Mouse (Mus musculus) embryonic facial prominence, embryonic 14.5 days (tissue): Measurements from ENCODE around the gene Cox15. TPM values are rescaled to one million over a fixed set of nuclear protein-coding genes. Genes with fewer than 3 reads are reported as not detected.

Experiments used
- ATAC-seq: fragments of 200-750 bp; cut with Nextera tagmentation; 2 replicates; pipeline ENCODE4 v1.8.0; 2017; ENCODE audit warnings: low read depth, moderate number of reproducible peaks, moderate TSS enrichment
- DNase-seq: peaks from one replicate; pipeline ENCODE4 v3.0.0-alpha.2; 2015; ENCODE audit warnings: low spot score
- H3K27ac ChIP-seq: fragments of 300-500 bp; sonication (generic); replicated peaks from 2 replicates; pipeline ENCODE4 v1.5.1; 2014; ENCODE audit warnings: low read depth, mild to moderate bottlenecking, low read length, moderate library complexity
- H3K27me3 ChIP-seq: fragments of 300-500 bp; sonication (generic); replicated peaks from 2 replicates; pipeline ENCODE4 v1.6.1; 2014; ENCODE audit warnings: low read length; ENCODE audit not compliant: control insufficient read depth, insufficient read depth
- H3K36me3 ChIP-seq: fragments of 300-500 bp; sonication (generic); 2 replicates; pipeline ENCODE4 v1.6.1; 2014; ENCODE audit warnings: low read length, mixed read lengths; ENCODE audit not compliant: control insufficient read depth, insufficient read depth
- H3K4me1 ChIP-seq: fragments of 300-500 bp; sonication (generic); 2 replicates; pipeline ENCODE4 v1.6.1; 2014; ENCODE audit warnings: antibody characterized with exemption, low read length; ENCODE audit not compliant: control insufficient read depth, insufficient read depth
- H3K4me2 ChIP-seq: fragments of 300-500 bp; sonication (generic); 2 replicates; pipeline ENCODE4 v1.6.1; 2014; ENCODE audit warnings: low read depth, mild to moderate bottlenecking, low read length, moderate library complexity, mixed read lengths
- H3K4me3 ChIP-seq: fragments of 300-500 bp; sonication (generic); 2 replicates; pipeline ENCODE4 v1.5.1; 2014; ENCODE audit warnings: low read depth, mild to moderate bottlenecking, low read length
- H3K9ac ChIP-seq: fragments of 300-500 bp; sonication (generic); 2 replicates; pipeline ENCODE4 v1.6.1; 2014; ENCODE audit warnings: low read depth, mild to moderate bottlenecking, low read length, moderate library complexity, mixed read lengths
- H3K9me3 ChIP-seq: fragments of 300-500 bp; sonication (generic); 2 replicates; pipeline ENCODE4 v1.6.1; 2016; ENCODE audit warnings: low read length; ENCODE audit not compliant: control insufficient read depth
- WGBS: fragments of 180-500 bp; shearing (Covaris S2); extraction: QIAGEN DNeasy Blood & Tissue Kit; methylation state at CpG from one replicate; pipeline ENCODE4 v1.1.7; 2014; 5-methylcytosine and 5-hydroxymethylcytosine counted together
- polyA plus RNA-seq: library from polyadenylated mRNA; unstranded; fragments of >200 nt; fragmentation: Nextera tagmentation; extraction: Ambion mirVana; gene quantifications from 2 replicates; pipeline ENCODE4 v1.2.1, GENCODE M21; 2014

The Cox15 gene
- polyA plus RNA-seq, 1 experiment from 2014 or later = 7.0 TPM

DNA sequence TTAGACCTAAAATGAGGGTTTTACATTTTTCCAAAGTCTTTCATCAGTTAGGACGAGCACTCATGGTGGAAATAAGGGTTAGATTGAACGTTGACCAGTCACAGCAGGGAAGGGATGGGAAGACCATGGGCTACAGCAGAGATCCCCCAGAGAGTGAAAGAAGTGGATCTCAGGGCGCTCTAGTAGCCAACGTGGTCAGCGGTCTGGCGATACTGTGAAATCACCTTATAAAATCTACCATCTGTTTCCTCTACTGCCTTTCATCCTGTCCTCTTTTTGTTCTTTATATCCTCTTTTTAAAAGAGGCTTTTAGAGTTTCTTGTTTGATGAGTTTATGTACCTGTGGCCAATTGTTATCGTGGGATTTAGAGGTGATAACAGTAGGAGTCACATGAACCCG lies 32.0 kb upstream of the Cox15 start:
- no peaks in the 10 kb centered on the region for H3K9me3 ChIP-seq
- H3K9ac ChIP-seq = no peak overlapping the region
- H3K4me1 ChIP-seq = no peaks in the 10 kb centered on the region
- DNase-seq (no peak), ATAC-seq (no peak)
- no peak overlapping the region for H3K4me3 ChIP-seq
- no peaks in the 10 kb centered on the region for H3K27me3 ChIP-seq
- no peak overlapping the region for H3K4me2 ChIP-seq
- WGBS = 77% methylated on average over 8 of the region's 8 CpGs
- H3K27ac ChIP-seq = no peak overlapping the region
- no peaks in the 10 kb centered on the region for H3K36me3 ChIP-seq

DNA sequence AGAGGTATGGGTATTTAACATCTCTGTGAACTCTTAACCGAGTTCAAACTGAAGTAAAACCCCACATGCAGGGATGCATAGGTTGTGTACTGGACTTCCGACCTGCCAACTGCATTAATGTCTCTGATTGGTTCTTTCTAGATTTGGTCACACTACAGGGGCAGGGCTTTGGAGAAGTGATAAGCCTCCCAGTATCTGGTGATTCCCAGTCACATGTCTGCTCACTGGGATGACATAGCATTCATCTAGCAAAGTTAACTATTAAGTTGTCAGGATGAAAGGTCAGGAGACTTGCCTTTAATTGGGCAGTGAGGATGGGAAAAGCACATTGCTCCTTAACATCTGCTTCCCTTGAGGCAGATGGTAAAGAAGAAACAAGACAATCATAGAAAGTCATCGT lies 29.2 kb upstream of the Cox15 start, which contains the start of gene Abcc2:
Gene Abcc2 (plus strand): TSS at position 213 of the 400 bp plus-strand sequence.
- no peaks in the 10 kb centered on the region for H3K36me3 ChIP-seq

DNA sequence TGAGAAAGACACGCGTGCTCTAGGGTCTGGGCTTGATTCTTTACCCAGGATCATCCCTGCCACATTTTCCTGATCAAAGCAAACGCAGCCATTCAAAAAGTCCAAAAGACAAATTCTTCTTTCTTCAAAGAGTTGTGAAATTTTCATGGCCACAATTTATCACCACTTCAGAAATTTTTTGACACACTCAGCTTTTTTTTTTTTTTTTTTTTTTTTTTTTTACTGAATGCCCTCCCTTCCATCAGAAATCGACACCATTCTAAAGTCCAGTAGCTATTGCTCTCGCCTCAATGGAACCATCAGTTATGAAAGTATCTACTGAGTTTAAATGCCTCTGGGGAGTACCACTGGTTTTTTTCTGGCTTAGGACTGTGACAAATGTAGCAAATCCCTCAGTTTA lies 27.6 kb upstream of the Cox15 start:
- no peaks in the 10 kb centered on the region for H3K36me3 ChIP-seq
- H3K9ac ChIP-seq = no peak overlapping the region
- DNase-seq (no peak), ATAC-seq (no peak)
- H3K9me3 ChIP-seq = no peaks in the 10 kb centered on the region
- H3K4me2 ChIP-seq = no peak overlapping the region
- H3K27me3 ChIP-seq = no peaks in the 10 kb centered on the region
- WGBS = 61% methylated on average over 5 of the region's 5 CpGs
- H3K27ac ChIP-seq = no peak overlapping the region
- H3K4me3 ChIP-seq = no peak overlapping the region
- H3K4me1 ChIP-seq = no peaks in the 10 kb centered on the region

More for the DNA sequence above, 29.2 kb upstream of the Cox15 start, which contains the start of gene Abcc2:
- whole genome bisulfite sequencing = 71% methylated on average over 3 of the region's 3 CpGs
- Histone ChIP-seq H3K27me3 (no peaks in the 10 kb centered on the region), H3K4me2 (no peak within 1 kb of the TSS), H3K27ac (no peak within 1 kb of the TSS), H3K4me3 (no peak within 1 kb of the TSS), H3K9me3 (no peaks in the 10 kb centered on the region), H3K9ac (no peak within 1 kb of the TSS), H3K4me1 (no peaks in the 10 kb centered on the region)
- ATAC-seq (no peak), DNase-seq (no peak)

DNA sequence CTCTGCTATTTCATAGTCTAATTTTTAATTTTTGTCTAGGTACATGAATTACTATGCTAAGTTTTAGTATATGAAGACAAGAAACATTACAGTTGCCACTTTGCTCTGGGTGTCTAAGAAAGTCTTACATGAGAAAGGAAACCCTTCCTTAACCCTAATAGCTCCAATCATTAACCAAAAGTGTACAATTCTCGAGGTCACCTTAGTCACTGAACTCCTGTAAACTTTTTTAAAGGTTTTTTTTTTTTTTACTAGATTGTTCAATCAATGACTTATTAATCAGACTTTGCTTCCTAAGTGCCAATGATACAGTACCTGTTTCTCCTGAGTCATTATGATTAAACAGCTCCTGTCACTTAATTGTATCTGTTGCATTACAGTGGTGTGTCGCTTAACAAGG lies 24.5 kb upstream of the Cox15 start:
- Histone ChIP-seq H3K27ac (no peak overlapping the region), H3K4me2 (no peak overlapping the region), H3K9ac (no peak overlapping the region), H3K9me3 (no peaks in the 10 kb centered on the region), H3K36me3 (no peaks in the 10 kb centered on the region), H3K4me1 (no peaks in the 10 kb centered on the region), H3K27me3 (no peaks in the 10 kb centered on the region), H3K4me3 (no peak overlapping the region)
- 68% methylated on average over 2 of the region's 2 CpGs for WGBS
- DNase-seq (no peak), ATAC-seq (no peak)

DNA sequence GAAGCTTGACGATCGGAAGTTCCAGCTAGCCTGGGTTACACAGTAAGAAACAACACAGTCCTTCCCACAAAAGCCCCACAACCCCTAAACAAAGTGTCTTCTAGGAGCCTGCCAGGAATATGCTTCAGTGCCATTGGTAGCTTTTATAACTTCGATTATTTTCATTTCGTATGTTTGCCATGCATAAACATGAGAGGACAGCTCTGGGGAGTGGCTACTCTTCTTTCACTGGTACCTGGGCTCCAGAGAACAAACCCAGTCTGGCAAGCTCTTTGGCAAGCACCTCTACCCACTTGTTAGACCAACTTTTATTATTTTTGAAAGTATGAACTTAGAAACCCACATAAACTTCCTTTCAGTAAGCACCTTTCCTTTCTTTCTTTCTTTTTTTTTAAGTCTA lies 23.8 kb upstream of the Cox15 start:
- no peak overlapping the region for H3K4me2 ChIP-seq
- no peaks in the 10 kb centered on the region for H3K9me3 ChIP-seq
- no peaks in the 10 kb centered on the region for H3K27me3 ChIP-seq
- DNase-seq (no peak), ATAC-seq (no peak)
- H3K4me1 ChIP-seq = no peaks in the 10 kb centered on the region
- WGBS = 74% methylated on average over 4 of the region's 4 CpGs
- H3K9ac ChIP-seq = no peak overlapping the region
- no peaks in the 10 kb centered on the region for H3K36me3 ChIP-seq
- H3K4me3 ChIP-seq = no peak overlapping the region
- H3K27ac ChIP-seq = no peak overlapping the region

DNA sequence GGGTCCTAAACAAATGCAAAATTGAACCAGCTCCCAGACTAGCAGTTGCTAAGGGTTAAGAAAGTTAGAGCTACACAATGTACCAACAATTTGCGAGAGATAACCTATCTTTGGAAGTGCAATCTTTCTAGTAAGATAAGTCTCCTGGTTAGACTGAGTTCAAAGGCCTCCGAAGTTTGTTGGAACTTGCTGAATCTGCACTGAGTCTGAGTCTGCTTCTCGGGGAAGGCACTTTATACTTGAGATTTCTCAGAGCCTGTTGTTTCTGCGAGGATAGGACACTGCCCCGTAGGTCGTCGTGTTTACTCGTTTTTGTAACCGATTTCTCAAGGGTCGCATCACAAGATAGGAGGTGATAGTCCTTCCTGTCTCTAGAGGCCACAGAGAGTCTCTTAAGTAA lies 22.6 kb upstream of the Cox15 start:
- no peak overlapping the region for H3K4me3 ChIP-seq
- H3K9ac ChIP-seq = no peak overlapping the region
- no peaks in the 10 kb centered on the region for H3K9me3 ChIP-seq
- no peaks in the 10 kb centered on the region for H3K4me1 ChIP-seq
- DNase-seq (no peak), ATAC-seq (no peak)
- WGBS = 72% methylated on average over 10 of the region's 10 CpGs
- no peak overlapping the region for H3K27ac ChIP-seq
- H3K27me3 ChIP-seq = no peaks in the 10 kb centered on the region
- no peaks in the 10 kb centered on the region for H3K36me3 ChIP-seq
- no peak overlapping the region for H3K4me2 ChIP-seq

DNA sequence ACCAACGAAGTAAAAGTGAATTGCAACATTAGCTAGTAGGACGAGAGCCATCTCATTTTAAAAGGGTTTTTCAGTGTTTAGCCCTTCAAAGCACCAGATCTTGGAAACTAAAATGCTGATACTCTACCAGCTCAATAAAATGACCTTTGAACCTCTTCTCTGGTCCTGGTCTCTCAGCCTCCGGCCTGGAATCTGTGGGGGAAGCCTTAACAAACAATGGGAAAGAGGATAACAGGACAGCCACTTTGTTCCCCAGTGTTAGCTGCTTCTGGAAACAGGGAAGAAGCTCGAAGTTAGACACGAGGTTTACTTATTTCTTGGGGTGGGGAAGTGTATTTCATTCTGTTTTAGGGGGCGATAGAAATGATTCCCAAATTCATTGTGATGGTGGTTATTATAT lies 19.5 kb upstream of the Cox15 start:
- no peak overlapping the region for H3K27ac ChIP-seq
- H3K36me3 ChIP-seq = peaks cover 3% of the 10 kb centered on the region; the same call in 1 of the 2 replicates
- H3K9me3 ChIP-seq = no peaks in the 10 kb centered on the region
- ATAC-seq = no peak
- 71% methylated on average over 6 of the region's 6 CpGs for WGBS
- DNase-seq = no peak
- H3K27me3 ChIP-seq = no peaks in the 10 kb centered on the region
- no peaks in the 10 kb centered on the region for H3K4me1 ChIP-seq
- H3K4me2 ChIP-seq = no peak overlapping the region
- H3K4me3 ChIP-seq = no peak overlapping the region
- H3K9ac ChIP-seq = no peak overlapping the region

DNA sequence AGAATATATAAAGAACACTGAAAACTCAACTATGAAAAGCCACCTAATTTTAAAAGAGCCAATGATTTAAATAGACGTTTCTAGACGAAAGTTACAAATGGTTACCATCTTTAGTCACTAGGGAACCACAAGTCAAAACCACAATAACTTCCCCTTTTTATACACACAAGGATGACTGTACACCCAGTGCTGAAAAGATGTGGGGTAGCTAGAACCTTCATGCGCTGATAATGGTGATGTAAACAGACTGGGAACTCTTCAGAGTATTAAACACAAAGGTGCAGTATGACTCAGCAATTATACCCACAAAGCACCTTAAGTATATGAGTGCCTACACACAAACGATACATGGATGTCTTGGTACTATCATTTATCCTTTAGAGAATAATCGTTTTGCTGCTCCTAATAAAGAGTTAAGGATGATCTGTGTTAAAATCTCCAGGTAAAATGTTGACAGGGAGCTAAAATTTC lies 18.7 kb upstream of the Cox15 start:
- no peaks in the 10 kb centered on the region for H3K9me3 ChIP-seq
- DNase-seq (peak; percentile 3), ATAC-seq (no peak)
- no peak overlapping the region for H3K27ac ChIP-seq
- no peaks in the 10 kb centered on the region for H3K27me3 ChIP-seq
- H3K4me2 ChIP-seq = no peak overlapping the region
- no peak overlapping the region for H3K4me3 ChIP-seq
- H3K4me1 ChIP-seq = no peaks in the 10 kb centered on the region
- no peak overlapping the region for H3K9ac ChIP-seq
- 84% methylated on average over 5 of the region's 5 CpGs for WGBS
- peaks cover 3% of the 10 kb centered on the region; the same call in 1 of the 2 replicates for H3K36me3 ChIP-seq

DNA sequence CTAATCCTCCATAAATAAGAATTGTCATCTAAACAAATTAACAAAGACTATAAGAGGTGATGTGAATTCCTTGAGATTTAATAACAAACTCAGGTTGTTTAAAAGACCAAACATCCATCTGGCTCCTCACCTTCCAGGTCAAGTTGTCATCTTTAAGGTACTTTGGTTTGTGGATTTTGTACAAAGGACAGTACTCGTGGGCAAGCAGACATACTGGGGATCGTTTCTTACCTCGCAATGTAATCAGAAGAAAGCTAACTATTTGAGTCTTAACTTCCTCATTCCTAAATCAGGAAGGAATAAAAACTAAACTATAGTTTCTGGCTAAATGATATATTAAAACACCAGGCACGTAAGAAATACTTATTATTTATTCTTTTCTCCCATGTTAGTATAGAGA lies 17.8 kb upstream of the Cox15 start:
- Histone ChIP-seq H3K4me3 (no peak overlapping the region), H3K36me3 (peaks cover 3% of the 10 kb centered on the region; the same call in 1 of the 2 replicates), H3K4me1 (no peaks in the 10 kb centered on the region), H3K27ac (no peak overlapping the region), H3K9ac (no peak overlapping the region), H3K4me2 (no peak overlapping the region), H3K27me3 (no peaks in the 10 kb centered on the region), H3K9me3 (no peaks in the 10 kb centered on the region)
- no peak for ATAC-seq
- DNase-seq = no peak
- WGBS = 79% methylated on average over 4 of the region's 4 CpGs
